Mouse (Mus musculus): ENCODE measurements around the gene Sult2b1. TPM values are rescaled to one million over a fixed set of nuclear protein-coding genes. Genes with fewer than 3 reads are reported as not detected.

Gene Sult2b1
- polyA plus RNA-seq, 1 experiment, result not detected

GRCm38 (mm10) chr7:45787642-45788041, 3.2 kb upstream of the Sult2b1 start:
- Histone ChIP-seq H3K4me1 (ENCODE audit: control insufficient read depth, insufficient read depth, low read length) (peaks cover 2% of the 10 kb centered on the region), H3K4me3 (replicated peaks; ENCODE audit: control insufficient read depth, low read depth, low read length) (no peak overlapping the region), H3K27ac (ENCODE audit: control insufficient read depth, insufficient read depth, low read depth, low read length, poor library complexity) (no peak overlapping the region)
- TF ChIP-seq POLR2A (IDR thresholded peaks at IDR 0.05; ENCODE audit: borderline replicate concordance, control insufficient read depth, low read depth, low read length) (no peak), CTCF (IDR thresholded peaks at IDR 0.05; ENCODE audit: control insufficient read depth, insufficient read depth, low read length) (no peak)
- 81% methylated on average over 22 of the region's 22 CpGs for WGBS

GRCm38 (mm10) chr7:45786661-45787413, 2.4 kb upstream of the Sult2b1 start:
- 21% methylated on average over 17 of the region's 17 CpGs for WGBS
- H3K4me1 ChIP-seq (ENCODE audit: control insufficient read depth, insufficient read depth, low read length), result peaks cover 2% of the 10 kb centered on the region
- TF ChIP-seq POLR2A (IDR thresholded peaks at IDR 0.05; ENCODE audit: borderline replicate concordance, control insufficient read depth, low read depth, low read length), result no peak
- no peak for TF ChIP-seq CTCF (IDR thresholded peaks at IDR 0.05; ENCODE audit: control insufficient read depth, insufficient read depth, low read length)
- H3K4me3 ChIP-seq (replicated peaks; ENCODE audit: control insufficient read depth, low read depth, low read length), result no peak overlapping the region
- H3K27ac ChIP-seq (ENCODE audit: control insufficient read depth, insufficient read depth, low read depth, low read length, poor library complexity), result no peak overlapping the region

GRCm38 (mm10) chr7:45786136-45786578, 1.7 kb upstream of the Sult2b1 start:
- Histone ChIP-seq H3K27ac (ENCODE audit: control insufficient read depth, insufficient read depth, low read depth, low read length, poor library complexity) (no peak overlapping the region), H3K4me3 (replicated peaks; ENCODE audit: control insufficient read depth, low read depth, low read length) (no peak overlapping the region), H3K4me1 (ENCODE audit: control insufficient read depth, insufficient read depth, low read length) (peaks cover 2% of the 10 kb centered on the region)
- TF ChIP-seq CTCF (IDR thresholded peaks at IDR 0.05; ENCODE audit: control insufficient read depth, insufficient read depth, low read length), result no peak
- 8% methylated on average over 14 of the region's 14 CpGs for WGBS

- H3K4me3 ChIP-seq (replicated peaks; ENCODE audit: control insufficient read depth, low read depth, low read length), result no peak overlapping the region
- TF ChIP-seq CTCF (IDR thresholded peaks at IDR 0.05; ENCODE audit: control insufficient read depth, insufficient read depth, low read length) (no peak), POLR2A (IDR thresholded peaks at IDR 0.05; ENCODE audit: borderline replicate concordance, control insufficient read depth, low read depth, low read length) (no peak)
- 3% methylated on average over 40 of the region's 42 CpGs for WGBS
These were observed 1.1 kb upstream of the Sult2b1 start for GRCm38 (mm10) chr7:45785388-45786135.

GRCm38 (mm10) chr7:45783511-45784091, 868 bp downstream of the Sult2b1 start, which contains the start of gene Lmtk3:
Gene Lmtk3 (plus strand): TSS chr7:45783738.
- WGBS, result 1% methylated on average over 38 of the region's 38 CpGs
- TF ChIP-seq POLR2A (IDR thresholded peaks at IDR 0.05; ENCODE audit: borderline replicate concordance, control insufficient read depth, low read depth, low read length) (no peak), CTCF (IDR thresholded peaks at IDR 0.05; ENCODE audit: control insufficient read depth, insufficient read depth, low read length) (no peak)

More at GRCm38 (mm10) chr7:45785388-45786135, 1.1 kb upstream of the Sult2b1 start:
- Histone ChIP-seq H3K4me1 (ENCODE audit: control insufficient read depth, insufficient read depth, low read length) (peaks cover 2% of the 10 kb centered on the region), H3K27ac (ENCODE audit: control insufficient read depth, insufficient read depth, low read depth, low read length, poor library complexity) (no peak overlapping the region)

GRCm38 (mm10) chr7:45782271-45782670, 2.2 kb downstream of the Sult2b1 start:
- H3K27ac ChIP-seq (ENCODE audit: control insufficient read depth, insufficient read depth, low read depth, low read length, poor library complexity), result no peak overlapping the region
- no peak for TF ChIP-seq CTCF (IDR thresholded peaks at IDR 0.05; ENCODE audit: control insufficient read depth, insufficient read depth, low read length)
- no peak for TF ChIP-seq POLR2A (IDR thresholded peaks at IDR 0.05; ENCODE audit: borderline replicate concordance, control insufficient read depth, low read depth, low read length)
- no peak overlapping the region for H3K4me3 ChIP-seq (replicated peaks; ENCODE audit: control insufficient read depth, low read depth, low read length)
- WGBS, result 50% methylated on average over 4 of the region's 4 CpGs
- H3K4me1 ChIP-seq (ENCODE audit: control insufficient read depth, insufficient read depth, low read length), result peaks cover 2% of the 10 kb centered on the region

More at GRCm38 (mm10) chr7:45783511-45784091, 868 bp downstream of the Sult2b1 start, which contains the start of gene Lmtk3:
- Histone ChIP-seq H3K4me3 (replicated peaks; ENCODE audit: control insufficient read depth, low read depth, low read length) (peak within 1 kb of the TSS; percentile 68), H3K4me1 (ENCODE audit: control insufficient read depth, insufficient read depth, low read length) (peaks cover 2% of the 10 kb centered on the region), H3K27ac (ENCODE audit: control insufficient read depth, insufficient read depth, low read depth, low read length, poor library complexity) (no peak within 1 kb of the TSS)

- Histone ChIP-seq H3K4me3 (replicated peaks; ENCODE audit: control insufficient read depth, low read depth, low read length) (no peak overlapping the region), H3K27ac (ENCODE audit: control insufficient read depth, insufficient read depth, low read depth, low read length, poor library complexity) (no peak overlapping the region), H3K4me1 (ENCODE audit: control insufficient read depth, insufficient read depth, low read length) (peaks cover 2% of the 10 kb centered on the region)
- 7% methylated on average over 22 of the region's 22 CpGs for WGBS
- no peak for TF ChIP-seq CTCF (IDR thresholded peaks at IDR 0.05; ENCODE audit: control insufficient read depth, insufficient read depth, low read length)
- no peak for TF ChIP-seq POLR2A (IDR thresholded peaks at IDR 0.05; ENCODE audit: borderline replicate concordance, control insufficient read depth, low read depth, low read length)
These were observed 5.3 kb downstream of the Sult2b1 start for GRCm38 (mm10) chr7:45779081-45779641.

- 75% methylated on average over 7 of the region's 7 CpGs for WGBS
- Histone ChIP-seq H3K27ac (ENCODE audit: control insufficient read depth, insufficient read depth, low read depth, low read length, poor library complexity) (no peak overlapping the region), H3K4me1 (ENCODE audit: control insufficient read depth, insufficient read depth, low read length) (no peaks in the 10 kb centered on the region; the same call in 1 of the 2 replicates), H3K4me3 (replicated peaks; ENCODE audit: control insufficient read depth, low read depth, low read length) (no peak overlapping the region)
- no peak for TF ChIP-seq CTCF (IDR thresholded peaks at IDR 0.05; ENCODE audit: control insufficient read depth, insufficient read depth, low read length)
- TF ChIP-seq POLR2A (IDR thresholded peaks at IDR 0.05; ENCODE audit: borderline replicate concordance, control insufficient read depth, low read depth, low read length), result no peak
These were observed 9.2 kb downstream of the Sult2b1 start for GRCm38 (mm10) chr7:45775237-45775636.

Data from bone marrow, adult 2 months (tissue).